Mouse (Mus musculus): ENCODE data around the gene Capn10. TPM values are rescaled to one million over a fixed set of nuclear protein-coding genes. Genes with fewer than 3 reads are reported as not detected.
"Not testable (repeated sequence)": the region's sequence is repeated elsewhere in the genome, so short reads cannot be mapped to it uniquely, and the experiment has no call there.

The Capn10 gene
- polyA plus RNA-seq, 1 experiment from 2014 or later: 27.5 TPM

GRCm38 (mm10) chr1:92953641-92954040 is 19.5 kb downstream of the Capn10 start:
- no peak overlapping the region for H3K4me2 ChIP-seq (ENCODE audit: low read depth, low read length)
- ATAC-seq (ENCODE audit: low read depth): no peak
- H3K36me3 ChIP-seq (ENCODE audit: control insufficient read depth, insufficient read depth, low read length): no peaks in the 10 kb centered on the region
- H3K9me3 ChIP-seq (ENCODE audit: control insufficient read depth, low read length): no peaks in the 10 kb centered on the region
- H3K27me3 ChIP-seq (ENCODE audit: control insufficient read depth, insufficient read depth, low read depth, low read length): no peaks in the 10 kb centered on the region
- no peak overlapping the region for H3K27ac ChIP-seq (ENCODE audit: low read length)
- no peak overlapping the region for H3K4me3 ChIP-seq (ENCODE audit: low read length)
- H3K4me1 ChIP-seq (replicated peaks; ENCODE audit: control insufficient read depth, insufficient read depth, low read length): no peaks in the 10 kb centered on the region
- 61% methylated on average over 2 of the region's 2 CpGs for WGBS
- no peak overlapping the region for H3K9ac ChIP-seq (ENCODE audit: low read length)

GRCm38 (mm10) chr1:92956571-92957335 is 22.6 kb downstream of the Capn10 start:
- Histone ChIP-seq H3K9ac (ENCODE audit: low read length) (peak overlapping the region; percentile 19; the same call in 1 of the 2 replicates), H3K4me2 (ENCODE audit: low read depth, low read length) (peak overlapping the region; percentile 47), H3K4me3 (ENCODE audit: low read length) (peak overlapping the region; percentile 19)
- H3K27ac ChIP-seq (ENCODE audit: low read length); H3K4me1 ChIP-seq (replicated peaks; ENCODE audit: control insufficient read depth, insufficient read depth, low read length); H3K27me3 ChIP-seq (ENCODE audit: control insufficient read depth, insufficient read depth, low read depth, low read length); H3K36me3 ChIP-seq (ENCODE audit: control insufficient read depth, insufficient read depth, low read length); H3K9me3 ChIP-seq (ENCODE audit: control insufficient read depth, low read length): not testable (repeated sequence)
- peak; percentile 23; the same call in 1 of the 2 replicates for ATAC-seq (ENCODE audit: low read depth)
- 3% methylated on average over 11 of the region's 11 CpGs for WGBS

GRCm38 (mm10) chr1:92958999-92959398 is 24.8 kb downstream of the Capn10 start:
- WGBS: 76% methylated on average over 1 of the region's 1 CpGs
- no peak for ATAC-seq (ENCODE audit: low read depth)

GRCm38 (mm10) chr1:92970791-92971190 is 36.6 kb downstream of the Capn10 start:
- H3K27ac ChIP-seq (ENCODE audit: low read length); H3K9ac ChIP-seq (ENCODE audit: low read length); H3K27me3 ChIP-seq (ENCODE audit: control insufficient read depth, insufficient read depth, low read depth, low read length); ATAC-seq (ENCODE audit: low read depth); H3K4me1 ChIP-seq (replicated peaks; ENCODE audit: control insufficient read depth, insufficient read depth, low read length); H3K4me3 ChIP-seq (ENCODE audit: low read length); H3K4me2 ChIP-seq (ENCODE audit: low read depth, low read length); H3K9me3 ChIP-seq (ENCODE audit: control insufficient read depth, low read length); H3K36me3 ChIP-seq (ENCODE audit: control insufficient read depth, insufficient read depth, low read length): not testable (repeated sequence)
- WGBS: 86% methylated on average over 6 of the region's 6 CpGs

More at GRCm38 (mm10) chr1:92958999-92959398, 24.8 kb downstream of the Capn10 start:
- Histone ChIP-seq H3K9me3 (ENCODE audit: control insufficient read depth, low read length) (no peaks in the 10 kb centered on the region), H3K36me3 (ENCODE audit: control insufficient read depth, insufficient read depth, low read length) (no peaks in the 10 kb centered on the region), H3K4me3 (ENCODE audit: low read length) (no peak overlapping the region), H3K4me2 (ENCODE audit: low read depth, low read length) (no peak overlapping the region), H3K27me3 (ENCODE audit: control insufficient read depth, insufficient read depth, low read depth, low read length) (no peaks in the 10 kb centered on the region), H3K9ac (ENCODE audit: low read length) (no peak overlapping the region), H3K4me1 (replicated peaks; ENCODE audit: control insufficient read depth, insufficient read depth, low read length) (no peaks in the 10 kb centered on the region), H3K27ac (ENCODE audit: low read length) (no peak overlapping the region)

- peaks cover 12% of the 10 kb centered on the region for H3K4me1 ChIP-seq (replicated peaks; ENCODE audit: control insufficient read depth, insufficient read depth, low read length)
- no peak overlapping the region; the same call in 1 of the 2 replicates for H3K27ac ChIP-seq (ENCODE audit: low read length)
- no peak for ATAC-seq (ENCODE audit: low read depth)
- no peak overlapping the region for H3K4me2 ChIP-seq (ENCODE audit: low read depth, low read length)
- no peak overlapping the region for H3K9ac ChIP-seq (ENCODE audit: low read length)
- H3K36me3 ChIP-seq (ENCODE audit: control insufficient read depth, insufficient read depth, low read length): no peaks in the 10 kb centered on the region
- H3K4me3 ChIP-seq (ENCODE audit: low read length): no peak overlapping the region
- 80% methylated on average over 7 of the region's 7 CpGs for WGBS
- H3K9me3 ChIP-seq (ENCODE audit: control insufficient read depth, low read length): no peaks in the 10 kb centered on the region
- no peaks in the 10 kb centered on the region for H3K27me3 ChIP-seq (ENCODE audit: control insufficient read depth, insufficient read depth, low read depth, low read length)
These were observed 38.0 kb downstream of the Capn10 start for GRCm38 (mm10) chr1:92971879-92972795.

- no peaks in the 10 kb centered on the region for H3K36me3 ChIP-seq (ENCODE audit: control insufficient read depth, insufficient read depth, low read length)
- peak; percentile 82 for ATAC-seq (ENCODE audit: low read depth)
- 20% methylated on average over 1 of the region's 1 CpGs for WGBS
- H3K27ac ChIP-seq (ENCODE audit: low read length): no peak overlapping the region; the same call in 1 of the 2 replicates
- peaks cover 12% of the 10 kb centered on the region for H3K4me1 ChIP-seq (replicated peaks; ENCODE audit: control insufficient read depth, insufficient read depth, low read length)
- H3K9me3 ChIP-seq (ENCODE audit: control insufficient read depth, low read length): no peaks in the 10 kb centered on the region
- no peak overlapping the region for H3K4me2 ChIP-seq (ENCODE audit: low read depth, low read length)
- H3K27me3 ChIP-seq (ENCODE audit: control insufficient read depth, insufficient read depth, low read depth, low read length): no peaks in the 10 kb centered on the region
- H3K9ac ChIP-seq (ENCODE audit: low read length): no peak overlapping the region
- no peak overlapping the region for H3K4me3 ChIP-seq (ENCODE audit: low read length)
These were observed 38.7 kb downstream of the Capn10 start for GRCm38 (mm10) chr1:92972854-92973253.

- H3K36me3 ChIP-seq (ENCODE audit: control insufficient read depth, insufficient read depth, low read length): no peaks in the 10 kb centered on the region
- no peaks in the 10 kb centered on the region; the same call in 1 of the 2 replicates for H3K27me3 ChIP-seq (ENCODE audit: control insufficient read depth, insufficient read depth, low read depth, low read length)
- no peaks in the 10 kb centered on the region for H3K9me3 ChIP-seq (ENCODE audit: control insufficient read depth, low read length)
- peak overlapping the region; percentile 0; the same call in 1 of the 2 replicates for H3K27ac ChIP-seq (ENCODE audit: low read length)
- H3K4me2 ChIP-seq (ENCODE audit: low read depth, low read length): no peak overlapping the region
- H3K9ac ChIP-seq (ENCODE audit: low read length): no peak overlapping the region
- ATAC-seq (ENCODE audit: low read depth): peak; percentile 54
- peaks cover 22% of the 10 kb centered on the region for H3K4me1 ChIP-seq (replicated peaks; ENCODE audit: control insufficient read depth, insufficient read depth, low read length)
- 17% methylated on average over 6 of the region's 6 CpGs for WGBS
- H3K4me3 ChIP-seq (ENCODE audit: low read length): no peak overlapping the region
These were observed 42.0 kb downstream of the Capn10 start for GRCm38 (mm10) chr1:92976141-92976566.

- H3K4me1 ChIP-seq (replicated peaks; ENCODE audit: control insufficient read depth, insufficient read depth, low read length): peaks cover 17% of the 10 kb centered on the region
- H3K9me3 ChIP-seq (ENCODE audit: control insufficient read depth, low read length): no peaks in the 10 kb centered on the region
- 29% methylated on average over 7 of the region's 7 CpGs for WGBS
- peak overlapping the region; percentile 35; the same call in 1 of the 2 replicates for H3K9ac ChIP-seq (ENCODE audit: low read length)
- no peak for ATAC-seq (ENCODE audit: low read depth)
- no peaks in the 10 kb centered on the region; the same call in 1 of the 2 replicates for H3K27me3 ChIP-seq (ENCODE audit: control insufficient read depth, insufficient read depth, low read depth, low read length)
- H3K27ac ChIP-seq (ENCODE audit: low read length): no peak overlapping the region
- H3K4me3 ChIP-seq (ENCODE audit: low read length): no peak overlapping the region
- no peaks in the 10 kb centered on the region for H3K36me3 ChIP-seq (ENCODE audit: control insufficient read depth, insufficient read depth, low read length)
- H3K4me2 ChIP-seq (ENCODE audit: low read depth, low read length): peak overlapping the region; percentile 27
These were observed 44.5 kb downstream of the Capn10 start for GRCm38 (mm10) chr1:92978645-92979044.
